Mouse (Mus musculus) liver, adult 2 months (tissue): ENCODE results near the gene Dcaf8.

Source experiments
- CTCF ChIP-seq: fragments of 200-500 bp; IDR thresholded peaks from 2 replicates; pipeline ENCODE4 v1.5.1; 2011; ENCODE audit warnings: low read depth, low read length, control low read depth
- POLR2A ChIP-seq: fragments of 200-500 bp; IDR thresholded peaks from 2 replicates; pipeline ENCODE4 v1.6.1; 2011; ENCODE audit warnings: low read length, control low read depth; ENCODE audit not compliant: insufficient read depth; ENCODE audit errors: extremely low read depth

DNA sequence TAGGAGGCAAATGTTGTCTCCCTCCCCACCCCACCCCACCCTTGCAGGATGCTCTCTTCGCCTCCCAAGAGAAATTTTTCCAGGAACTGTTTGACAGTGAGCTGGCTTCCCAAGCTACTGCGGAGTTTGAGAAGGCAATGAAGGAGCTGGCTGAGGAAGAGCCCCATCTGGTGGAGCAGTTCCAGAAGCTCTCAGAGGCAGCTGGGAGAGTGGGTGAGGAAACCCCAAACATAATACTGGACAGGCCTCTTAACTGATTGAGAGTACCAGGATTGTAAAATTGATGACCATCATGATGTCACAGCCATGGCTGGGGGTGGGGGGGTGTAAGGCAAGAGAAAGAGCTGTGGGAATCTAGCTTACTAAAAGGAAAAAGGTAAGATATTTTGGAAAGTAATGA is 18.8 kb upstream of the Dcaf8 start:
- TF ChIP-seq CTCF (0 out of 2 replicates have a peak, but pooled peaks have one; percentile 14), POLR2A (no peak)
